Mouse (Mus musculus): ENCODE measurements around the gene Mmp9.

DNA sequence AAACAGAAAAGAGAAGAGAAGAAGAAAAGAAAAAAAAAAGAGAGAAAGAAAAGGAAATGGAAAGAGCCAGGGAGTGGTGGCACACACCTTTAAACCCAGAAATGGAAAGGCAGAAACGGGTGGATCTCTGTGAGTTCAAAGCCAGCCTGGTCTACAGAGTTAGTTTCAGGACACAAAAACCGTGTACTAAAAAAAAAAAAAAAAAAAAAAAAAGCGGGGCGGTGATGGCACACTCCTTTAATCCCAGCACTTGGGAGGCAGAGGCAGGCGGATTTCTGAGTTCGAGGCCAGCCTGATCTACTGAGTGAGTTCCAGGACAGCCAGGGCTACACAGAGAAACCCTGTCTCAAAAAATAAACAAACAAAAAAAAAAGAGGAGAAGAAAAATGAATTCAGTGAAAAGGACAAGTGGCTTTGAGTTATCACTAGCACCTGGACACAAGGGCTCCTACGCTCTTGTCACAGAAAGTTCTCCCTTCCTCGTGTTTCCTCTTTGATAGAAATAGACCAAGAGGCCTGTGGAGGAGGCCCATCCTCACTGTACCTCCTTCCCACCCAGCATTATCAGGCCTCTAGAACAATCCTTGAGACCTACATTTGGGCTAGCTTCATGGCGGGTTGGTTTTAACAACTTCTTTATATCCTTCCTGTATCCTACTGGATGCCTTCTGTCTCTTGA is 27.7 kb upstream of the Mmp9 start:
- TF ChIP-seq CTCF (IDR thresholded peaks at IDR 0.05; ENCODE audit: insufficient read depth, low read length) (no peak), POLR2A (IDR thresholded peaks at IDR 0.05; ENCODE audit: borderline replicate concordance, extremely low read depth, low read depth, low read length) (no peak)
